Mouse (Mus musculus) layer of hippocampus, postnatal 10 days (tissue): ENCODE data around the gene Spata4. TPM values are rescaled to one million over a fixed set of nuclear protein-coding genes. Genes with fewer than 3 reads are reported as not detected.
"Not testable (repeated sequence)": the region's sequence is repeated elsewhere in the genome, so short reads cannot be mapped to it uniquely, and the experiment has no call there.

Experiments used
- DNase-seq, 2 experiments: peaks; one replicate each; pipeline ENCODE4 v3.0.0; 2021; ENCODE audit warnings: low spot score in 2 of 2
- long read RNA-seq: library from polyadenylated mRNA; stranded (forward); transcript quantifications from one replicate; pipeline ENCODE4 v2.0.0, GENCODE M21; 2023
- total RNA-seq, 2 experiments: library from RNA; stranded (reverse); gene quantifications; 2 replicates each; pipeline ENCODE4 v1.2.3; 2021

Gene Spata4
- under 1 TPM in 1 of 2 experiments, not detected in 1; 0.42 TPM for total RNA-seq
- long read RNA-seq = 0 reads

DNA sequence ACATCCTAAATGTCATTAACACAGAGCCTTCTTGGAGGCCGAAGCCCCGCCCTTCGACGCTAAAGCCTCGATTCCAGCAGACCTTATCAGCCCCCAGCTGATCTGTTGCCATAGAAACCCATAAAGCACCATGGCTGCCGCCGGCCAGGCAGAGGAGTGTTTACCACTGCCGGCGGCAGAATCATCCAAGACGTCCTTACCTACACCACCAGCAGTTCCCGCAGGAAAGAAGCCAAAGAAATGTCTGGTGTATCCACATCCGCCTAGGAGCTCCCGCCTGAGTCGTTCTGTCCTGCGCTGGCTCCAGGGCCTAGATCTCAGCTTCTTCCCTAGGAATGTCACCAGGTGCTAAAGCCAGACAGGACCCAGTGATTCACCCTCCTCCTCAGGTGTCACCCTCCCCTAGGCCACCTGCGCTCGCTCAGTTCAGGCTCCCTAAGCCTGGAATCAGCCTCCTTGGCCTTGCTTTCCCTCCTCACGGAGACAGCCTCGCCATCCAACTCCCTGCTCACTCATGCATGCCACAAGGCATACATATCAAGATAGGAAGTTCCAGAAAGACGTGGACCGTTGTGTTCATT, at the start of gene Spata4:
TSS of gene Spata4 (plus strand) at position 111 of the 581 bp plus-strand sequence.
- DNase-seq = peak; percentile 24 to 34

DNA sequence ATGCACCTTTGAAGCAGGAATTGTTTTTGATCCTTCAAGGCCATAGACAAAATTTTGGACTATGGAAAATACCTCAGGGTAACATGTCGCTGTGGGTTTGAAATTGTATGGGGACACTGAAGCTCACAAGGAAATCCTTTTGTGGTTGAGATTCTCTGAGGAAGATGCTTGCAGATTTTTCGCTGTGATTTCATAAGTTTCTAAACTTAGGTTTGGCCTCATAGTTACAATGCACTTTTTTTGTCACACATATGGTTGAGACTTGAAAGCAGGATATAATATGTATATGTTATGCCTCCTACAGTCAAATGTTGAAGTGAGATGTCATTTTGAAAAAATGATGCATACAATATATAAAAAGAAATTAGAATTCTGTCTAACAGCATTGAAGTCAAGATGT, 45.7 kb upstream of the Spata4 start:
- DNase-seq = no peak

DNA sequence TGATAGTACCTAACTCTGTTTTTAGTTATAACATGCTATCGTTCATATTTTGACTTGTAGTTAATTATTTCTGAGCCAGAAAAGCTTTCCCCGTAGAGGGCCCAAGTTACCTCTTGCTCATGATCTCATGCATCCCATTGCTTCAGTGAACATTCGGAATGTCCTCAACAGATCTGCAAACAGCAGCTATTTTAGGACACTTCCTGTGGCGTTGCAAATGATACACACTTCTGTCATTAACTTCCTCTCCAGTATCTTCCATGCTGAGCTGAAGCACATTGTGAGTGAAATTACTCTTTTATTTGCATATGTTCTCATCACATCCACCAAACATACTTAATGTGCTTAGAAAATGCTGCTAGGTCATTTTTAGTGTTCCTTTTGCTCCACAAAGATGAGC, 38.4 kb upstream of the Spata4 start:
- DNase-seq = no peak

DNA sequence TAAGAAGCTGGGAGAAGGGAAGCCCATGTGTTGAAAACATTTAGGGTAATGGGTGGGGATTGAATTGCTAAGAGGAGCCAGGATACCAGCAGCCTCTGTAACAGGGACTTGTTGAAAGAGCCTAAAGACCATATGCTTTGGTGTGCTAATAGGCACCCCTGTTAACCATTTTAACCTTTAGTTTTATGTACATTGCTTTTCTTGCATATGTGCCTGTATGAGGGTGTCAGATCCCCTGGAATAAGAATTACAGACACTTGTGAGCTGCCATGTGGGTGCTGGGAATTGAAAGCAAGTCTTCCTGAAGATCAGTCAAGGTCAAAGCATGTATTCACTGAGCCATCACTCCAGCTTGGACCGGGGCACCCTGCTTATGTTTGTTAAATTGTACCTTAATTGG, 35.4 kb upstream of the Spata4 start:
- DNase-seq = no peak

DNA sequence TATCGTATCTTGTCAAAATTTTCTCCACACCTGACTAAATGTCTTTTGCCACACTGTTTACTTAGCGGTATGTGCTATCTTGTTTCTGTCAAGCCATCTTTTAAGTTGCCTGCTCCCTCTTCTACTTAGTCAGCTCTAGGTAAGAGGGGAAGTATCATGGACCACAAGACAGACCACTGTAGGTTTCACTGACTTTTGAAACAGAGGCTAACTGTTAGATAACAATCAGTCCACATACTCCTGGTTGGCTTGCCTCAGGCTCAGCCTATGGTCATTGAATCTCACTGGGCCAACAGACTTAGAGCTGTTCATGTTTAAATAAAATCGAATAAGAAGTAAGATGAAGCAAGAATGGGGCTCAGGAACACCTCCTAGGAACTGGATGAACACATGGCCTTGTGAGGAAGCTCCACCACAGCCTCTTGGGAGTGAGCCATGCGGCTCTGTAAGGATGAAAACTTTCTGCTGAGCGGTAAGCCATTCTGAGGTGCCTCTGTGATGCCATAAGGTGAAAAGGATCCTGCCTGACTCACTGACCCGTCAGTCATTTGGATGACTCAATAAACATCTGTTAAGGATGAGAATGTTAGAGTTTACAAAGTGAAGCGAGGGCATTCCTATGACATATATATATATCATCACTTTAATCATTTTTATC, 34.8 kb upstream of the Spata4 start:
- DNase-seq = no peak

DNA sequence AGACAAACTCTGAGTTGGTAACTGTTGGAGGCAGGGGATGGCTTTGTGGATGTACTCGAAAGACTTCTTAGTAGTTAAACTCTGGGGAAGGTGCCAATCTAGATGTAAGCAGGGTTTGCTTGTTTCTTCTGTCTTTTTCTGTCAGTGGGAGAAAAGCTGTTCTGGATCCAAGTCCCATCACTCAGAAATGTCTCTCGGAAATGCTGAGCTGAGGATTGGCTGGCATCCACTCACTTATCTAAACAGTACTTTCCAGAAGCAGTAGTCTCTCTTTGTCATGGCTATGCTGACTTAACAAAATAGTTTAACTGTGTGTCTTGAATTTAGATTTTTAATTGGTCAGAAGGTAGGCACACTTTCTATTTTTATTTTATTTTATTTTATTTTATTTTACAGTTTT, 33.4 kb upstream of the Spata4 start:
- no peak for DNase-seq

DNA sequence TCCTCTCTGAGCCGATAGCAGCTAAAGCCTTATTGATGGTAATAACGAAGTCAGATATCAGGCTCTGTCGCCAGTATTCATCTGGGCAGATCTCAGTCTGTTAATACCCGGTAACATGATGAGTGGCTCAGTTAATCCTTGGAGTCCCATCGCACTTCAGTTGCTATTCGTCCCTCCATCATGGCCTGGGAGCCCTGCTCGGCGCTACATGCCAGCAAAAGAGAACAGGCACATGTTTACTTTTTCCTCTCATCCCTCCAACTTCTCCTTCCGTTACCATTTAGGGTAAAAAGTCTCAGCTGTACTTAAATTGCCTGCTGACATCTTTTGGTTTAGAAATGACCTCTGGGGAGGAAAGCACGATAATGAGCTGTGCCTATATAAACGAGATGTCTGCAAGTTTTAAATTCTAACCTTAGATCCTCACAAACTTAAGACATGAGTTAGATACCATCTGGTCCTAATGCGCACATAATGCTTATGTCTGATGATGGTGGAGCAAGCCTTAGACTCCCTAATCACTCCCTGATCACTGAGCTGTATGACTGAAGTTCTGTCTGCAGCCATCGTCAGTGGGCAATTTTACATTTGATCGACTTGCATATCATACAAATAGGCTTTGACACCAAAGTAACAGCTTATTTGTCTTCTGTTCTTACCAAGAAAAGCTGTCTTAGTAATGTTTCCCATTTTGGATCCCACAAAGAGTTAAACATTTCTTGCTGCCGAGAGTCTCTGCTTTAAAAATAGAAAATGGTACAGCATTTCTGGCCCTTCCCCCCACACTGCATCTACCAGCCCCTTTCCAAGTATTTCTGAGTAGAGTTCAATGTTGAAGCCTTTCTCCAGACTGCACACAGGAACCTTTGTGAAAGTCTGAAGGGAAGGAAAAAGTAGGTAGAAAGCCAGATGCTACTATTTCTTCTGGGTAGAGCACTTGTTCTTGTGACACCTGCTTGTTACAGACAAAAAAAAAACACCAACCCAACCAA, 29.7 kb upstream of the Spata4 start:
- DNase-seq = no peak

DNA sequence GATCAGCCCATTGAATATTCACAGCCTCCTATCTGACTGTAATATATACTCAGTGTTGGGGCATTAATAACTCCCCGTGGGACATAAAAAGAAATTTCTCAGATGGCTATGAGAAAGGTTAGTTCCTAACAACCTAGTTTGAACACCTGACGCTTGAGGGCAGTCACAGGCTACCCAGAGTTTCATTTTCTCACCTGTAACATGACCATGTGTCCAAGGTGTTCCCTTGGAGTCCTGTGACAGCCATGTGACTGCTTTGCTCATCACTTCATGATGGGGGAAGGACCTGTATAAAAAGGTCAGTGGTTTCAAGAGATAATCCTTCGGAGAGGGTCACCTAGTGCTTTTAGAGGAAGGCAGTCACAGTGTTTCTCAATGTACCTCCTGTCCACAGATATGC, 19.1 kb upstream of the Spata4 start:
- DNase-seq = no peak

DNA sequence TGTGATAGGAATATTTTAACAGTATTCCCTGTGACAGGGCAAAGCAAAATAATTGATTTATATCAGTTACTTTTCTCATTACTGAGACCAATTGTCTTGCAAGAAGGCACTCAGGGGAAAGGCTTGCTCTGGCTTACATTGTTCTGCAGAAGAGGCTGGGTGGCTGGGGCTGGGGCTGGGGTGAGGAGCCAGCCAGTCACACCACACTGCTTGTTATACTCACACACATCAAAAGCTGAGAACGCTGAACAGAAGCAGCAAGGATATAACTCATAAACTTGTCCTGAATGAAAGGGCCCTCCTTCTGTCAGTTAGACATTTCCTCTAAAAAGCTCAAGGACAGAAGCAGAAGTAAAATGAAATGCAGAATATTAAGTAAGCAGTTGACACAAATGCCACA, 17.7 kb upstream of the Spata4 start:
- no peak for DNase-seq

DNA sequence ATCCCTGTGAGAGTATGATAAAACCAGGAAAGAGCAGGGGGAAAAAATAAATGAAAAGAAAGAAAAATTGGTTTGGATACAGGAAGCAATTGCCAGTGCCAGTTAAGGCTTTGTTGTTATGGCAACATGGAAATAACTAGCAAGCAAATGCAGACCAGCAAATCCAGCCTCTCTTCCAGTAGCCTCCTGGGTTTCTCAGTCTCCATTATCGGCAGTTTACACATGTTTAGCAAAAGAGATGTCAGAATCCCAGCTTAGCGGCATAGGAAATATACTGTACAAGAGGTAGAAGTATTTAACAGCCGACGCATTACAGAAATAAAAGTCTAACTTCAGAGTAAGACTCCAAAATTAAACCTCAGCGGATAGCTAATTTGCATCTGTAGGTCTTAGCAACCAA, 5.9 kb upstream of the Spata4 start:
- DNase-seq = no peak

DNA sequence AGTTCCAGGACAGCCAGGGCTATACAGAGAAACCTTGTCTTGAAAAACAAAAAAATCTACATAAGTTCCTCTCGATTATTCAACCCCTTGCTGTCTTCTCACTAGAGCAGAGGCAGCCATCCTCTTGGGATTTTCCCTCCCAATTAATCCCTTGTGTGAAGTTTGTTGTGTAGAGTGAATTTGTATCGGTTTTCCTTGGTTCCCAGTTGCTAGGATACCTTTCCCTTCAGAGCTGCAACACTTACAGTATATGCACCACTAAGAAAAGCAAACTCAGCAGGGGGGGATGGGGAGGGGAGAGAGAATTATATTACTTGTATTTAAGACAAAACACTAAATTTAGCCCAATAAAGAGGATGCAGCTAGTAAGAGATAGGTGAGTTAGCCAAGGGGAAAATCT, 4.5 kb upstream of the Spata4 start:
- DNase-seq = no peak

DNA sequence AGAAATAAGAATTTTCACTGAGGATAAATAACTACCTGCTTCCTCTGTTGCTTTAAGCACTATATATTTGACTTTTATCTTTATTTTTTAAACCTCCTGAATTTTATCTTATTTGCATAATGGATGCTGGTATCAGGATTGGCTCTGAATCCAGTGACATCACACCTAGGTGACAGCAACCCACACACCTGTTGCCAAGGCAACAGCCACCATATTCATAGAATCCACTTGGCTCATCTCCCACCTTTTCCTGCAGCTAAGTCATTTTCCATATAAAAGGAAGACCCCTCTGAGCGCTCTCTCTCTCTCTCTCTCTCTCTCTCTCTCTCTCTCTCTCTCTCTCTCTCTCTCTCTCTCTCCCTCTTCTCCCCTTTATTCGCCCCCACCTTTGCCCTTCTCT, 3.6 kb upstream of the Spata4 start:
- DNase-seq = no peak

DNA sequence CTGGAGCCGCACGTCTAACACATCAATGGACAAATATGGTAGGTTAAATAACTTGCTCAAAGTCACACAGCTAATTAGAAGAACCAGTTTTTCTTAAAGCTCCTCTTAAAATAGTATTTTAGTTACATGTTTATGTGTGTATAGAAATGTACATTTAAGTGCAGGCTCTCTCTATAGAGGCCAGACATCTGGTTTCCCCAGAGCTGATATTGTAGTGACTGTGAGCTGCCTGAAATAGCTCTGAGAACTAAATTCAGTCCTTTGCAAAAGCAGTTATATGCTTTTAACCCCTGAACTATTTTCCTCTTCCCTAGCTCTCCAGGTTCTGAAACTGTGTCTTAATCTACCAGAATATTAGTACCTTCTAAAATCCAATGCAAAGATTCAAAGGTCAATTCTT, 3.2 kb upstream of the Spata4 start:
- no peak for DNase-seq

DNA sequence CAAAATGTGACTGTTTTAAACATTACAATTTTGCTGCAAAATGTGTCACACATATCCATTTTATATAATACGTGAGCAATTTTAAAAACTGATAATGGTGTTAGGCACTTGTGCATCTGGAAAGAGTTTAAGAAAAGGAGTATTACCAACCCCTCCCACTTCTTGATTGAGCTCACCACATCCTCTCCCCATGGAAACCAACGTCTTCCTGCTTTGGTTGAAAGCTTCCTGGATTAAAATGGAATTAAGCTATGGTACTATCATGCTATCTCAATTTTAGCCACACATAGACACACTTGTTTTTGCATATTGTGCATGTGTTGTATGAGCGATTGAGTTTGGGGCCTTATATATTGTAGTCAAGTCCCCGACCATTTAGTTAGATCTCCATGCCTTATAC, 2.9 kb downstream of the Spata4 start:
- DNase-seq = no peak

DNA sequence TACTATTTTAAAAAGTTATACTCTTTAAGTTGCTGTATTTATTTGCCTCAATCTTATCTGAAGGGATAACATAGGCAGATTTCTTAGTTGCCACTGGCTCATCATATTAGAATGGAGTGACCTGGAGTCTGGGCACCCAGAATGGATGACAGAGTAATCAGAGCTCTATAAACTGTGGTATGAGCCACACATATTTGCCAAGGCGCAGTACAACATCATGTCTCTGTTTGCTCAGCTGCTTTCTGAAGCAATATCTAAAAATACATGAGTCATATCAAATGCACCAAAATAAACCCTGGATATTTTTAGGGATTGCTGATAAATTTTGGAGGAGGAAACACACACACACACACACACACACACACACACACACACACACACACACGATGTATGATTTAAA, 8.8 kb downstream of the Spata4 start:
- DNase-seq = no peak

DNA sequence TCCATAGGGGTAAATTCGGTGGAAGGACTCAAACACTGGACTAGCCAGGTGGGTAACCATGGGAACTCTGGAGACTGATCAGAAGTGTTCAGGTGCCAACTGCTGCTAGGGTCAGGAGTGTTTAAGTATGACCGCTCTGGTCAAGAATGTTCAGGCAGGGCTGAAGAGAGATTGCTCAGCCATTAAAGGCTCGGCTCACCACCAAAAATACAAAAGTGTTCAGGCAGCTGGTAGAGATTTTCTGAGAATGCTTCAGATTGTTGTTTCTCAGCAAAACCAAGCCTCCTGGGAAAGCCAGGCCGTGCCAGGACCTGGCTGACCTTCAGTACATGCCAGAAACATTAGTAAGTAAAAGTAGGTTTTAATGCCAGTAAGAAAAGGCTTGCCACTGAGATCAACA, 9.7 kb downstream of the Spata4 start:
- no peak for DNase-seq

DNA sequence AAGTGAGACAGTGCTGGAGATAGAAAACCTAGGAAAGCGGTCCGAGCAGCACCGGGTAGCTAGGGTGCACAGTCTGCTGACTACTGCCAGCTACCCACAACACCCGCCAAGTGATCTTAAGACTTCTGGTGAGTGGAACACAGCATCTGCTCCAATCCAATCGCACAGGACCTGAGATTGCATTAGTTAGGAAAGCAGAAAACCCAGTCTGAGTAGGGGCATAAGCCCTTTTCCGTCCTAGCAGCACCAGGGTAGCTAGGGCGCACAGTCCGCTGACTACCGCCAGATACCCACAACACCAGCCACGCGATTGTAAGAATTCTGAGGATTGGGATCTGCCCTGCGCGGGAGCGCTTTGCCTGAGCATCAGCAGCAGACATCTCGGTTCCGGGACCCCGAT, 16.1 kb downstream of the Spata4 start:
- DNase-seq = not testable (repeated sequence)

DNA sequence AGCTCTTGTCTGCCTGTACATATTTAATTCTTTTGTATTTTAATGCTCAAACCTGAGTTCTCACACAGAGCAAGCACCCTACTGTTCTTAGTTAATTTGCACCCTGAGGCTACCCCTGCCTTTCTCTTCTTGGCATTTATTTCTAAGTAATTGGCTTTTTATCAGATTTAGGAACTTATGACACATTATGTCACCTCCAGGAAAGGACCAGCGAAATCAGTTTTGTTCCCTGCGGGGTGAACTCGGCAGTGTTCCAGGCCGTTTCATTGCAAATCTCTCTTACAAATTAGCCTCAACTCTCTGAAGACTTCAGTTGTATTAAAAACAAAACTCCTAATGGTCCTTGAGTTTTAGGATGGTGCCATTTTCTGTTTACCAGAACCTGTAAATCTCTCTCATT, 38.1 kb downstream of the Spata4 start:
- DNase-seq = no peak
